Mouse (Mus musculus) midbrain, embryonic 16.5 days (tissue): Measurements from ENCODE around the gene Tcl1b3. TPM values are rescaled to one million over a fixed set of nuclear protein-coding genes. Genes with fewer than 3 reads are reported as not detected.
"Not testable (repeated sequence)": the region's sequence is repeated elsewhere in the genome, so short reads cannot be mapped to it uniquely, and the experiment has no call there.

Experiments used
- ATAC-seq: fragments of 200-750 bp; cut with Nextera tagmentation; 2 replicates; pipeline ENCODE4 v1.8.0; 2017; ENCODE audit warnings: moderate TSS enrichment
- H3K27ac ChIP-seq: fragments of 300-500 bp; sonication (generic); 2 replicates; pipeline ENCODE4 v1.5.1; 2014; ENCODE audit warnings: mild to moderate bottlenecking, low read length, mixed read lengths
- H3K27me3 ChIP-seq: fragments of 300-500 bp; sonication (generic); 2 replicates; pipeline ENCODE4 v1.6.1; 2014; ENCODE audit warnings: low read depth, low read length, mixed read lengths; ENCODE audit not compliant: control insufficient read depth, insufficient read depth
- H3K36me3 ChIP-seq: fragments of 300-500 bp; sonication (generic); 2 replicates; pipeline ENCODE4 v1.6.1; 2014; ENCODE audit warnings: mild to moderate bottlenecking, low read length, moderate library complexity, mixed read lengths; ENCODE audit not compliant: control insufficient read depth, insufficient read depth
- H3K4me1 ChIP-seq: fragments of 300-500 bp; sonication (generic); 2 replicates; pipeline ENCODE4 v1.6.1; 2014; ENCODE audit warnings: mild to moderate bottlenecking, low read length, mixed read lengths; ENCODE audit not compliant: control insufficient read depth, insufficient read depth
- H3K4me2 ChIP-seq: fragments of 300-500 bp; sonication (generic); 2 replicates; pipeline ENCODE4 v1.6.1; 2014; ENCODE audit warnings: mild to moderate bottlenecking, low read length, mixed read lengths
- H3K4me3 ChIP-seq: fragments of 300-500 bp; sonication (generic); 2 replicates; pipeline ENCODE4 v1.5.1; 2014; ENCODE audit warnings: low read depth, mild to moderate bottlenecking, low read length, moderate library complexity, mixed read lengths
- H3K9ac ChIP-seq: fragments of 300-500 bp; sonication (generic); 2 replicates; pipeline ENCODE4 v1.6.1; 2014; ENCODE audit warnings: low read depth, low read length, mixed read lengths
- H3K9me3 ChIP-seq: fragments of 300-500 bp; sonication (generic); replicated peaks from 2 replicates; pipeline ENCODE4 v1.6.1; 2014; ENCODE audit warnings: mild to moderate bottlenecking, low read length, mixed read lengths; ENCODE audit not compliant: control insufficient read depth, poor library complexity, severe bottlenecking
- WGBS: fragments of 180-500 bp; shearing (Covaris S2); extraction: QIAGEN DNeasy Blood & Tissue Kit; methylation state at CpG from one replicate; pipeline ENCODE4 v1.1.7; 2014; 5-methylcytosine and 5-hydroxymethylcytosine counted together
- polyA plus RNA-seq: library from polyadenylated mRNA; unstranded; fragments of >200 nt; fragmentation: Nextera tagmentation; extraction: Ambion mirVana; gene quantifications from 2 replicates; pipeline ENCODE4 v1.2.1, GENCODE M21; 2015

Tcl1b3 gene
- not detected in 2 replicates for polyA plus RNA-seq

DNA sequence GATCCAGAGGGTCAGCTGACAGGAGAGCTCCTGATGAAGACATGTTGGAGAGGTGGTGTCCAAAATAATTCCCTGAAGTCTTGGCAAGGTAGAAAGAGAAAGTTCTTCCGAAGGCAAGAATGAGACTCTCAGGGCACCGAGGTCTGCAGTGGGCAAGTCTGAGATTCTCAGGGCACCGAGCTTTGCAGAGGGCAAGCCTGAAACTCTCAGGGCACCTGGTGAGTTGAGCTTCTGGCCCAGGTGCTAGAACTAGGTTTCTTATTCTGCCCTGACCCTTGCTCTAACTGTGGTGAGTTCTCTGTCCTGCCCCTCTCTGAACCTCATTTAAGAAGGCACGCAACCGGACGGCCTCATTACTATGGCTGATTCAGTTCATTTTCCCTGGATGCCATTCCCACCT lies at the start of gene Tcl1b3:
Tcl1b3 (plus strand) TSS at position 301 of the 400 bp plus-strand sequence.
- not testable (repeated sequence) for H3K4me2 ChIP-seq, H3K36me3 ChIP-seq, H3K27ac ChIP-seq, H3K27me3 ChIP-seq, H3K4me1 ChIP-seq, H3K9me3 ChIP-seq, H3K4me3 ChIP-seq, H3K9ac ChIP-seq, ATAC-seq
- WGBS, result 94% methylated on average over 6 of the region's 6 CpGs

- Histone ChIP-seq H3K27me3 (no peaks in the 10 kb centered on the region), H3K4me3 (no peak overlapping the region), H3K4me1 (no peaks in the 10 kb centered on the region), H3K36me3 (no peaks in the 10 kb centered on the region), H3K27ac (no peak overlapping the region), H3K9me3 (no peaks in the 10 kb centered on the region), H3K9ac (no peak overlapping the region), H3K4me2 (no peak overlapping the region)
- no peak for ATAC-seq
- 93% methylated on average over 3 of the region's 3 CpGs for WGBS
Measured at GRCm38 (mm10) chr12:105143096-105143495, 47.7 kb upstream of the Tcl1b3 start.

DNA sequence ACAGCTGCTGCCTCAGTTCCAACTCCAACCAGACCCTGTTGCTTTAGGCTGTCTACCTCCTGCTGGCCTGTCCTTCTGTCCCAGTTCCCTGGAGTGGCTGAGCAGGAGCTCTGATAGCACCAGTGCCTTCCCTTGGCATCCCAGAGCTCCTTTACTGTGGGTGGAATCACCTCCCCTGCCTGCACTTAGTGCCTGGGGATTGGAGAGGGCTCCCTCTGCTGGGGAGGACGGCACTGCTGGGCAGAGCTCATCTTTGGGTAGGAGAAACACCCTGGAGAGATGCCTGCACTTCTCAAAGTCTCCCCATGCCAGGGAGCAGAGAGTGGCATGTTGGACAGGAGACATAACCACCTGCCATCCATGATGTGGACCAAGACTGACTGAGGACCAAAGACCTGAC lies 45.9 kb upstream of the Tcl1b3 start:
- not testable (repeated sequence) for H3K9me3 ChIP-seq, H3K4me2 ChIP-seq, H3K4me1 ChIP-seq, H3K27me3 ChIP-seq, H3K27ac ChIP-seq, H3K4me3 ChIP-seq, H3K36me3 ChIP-seq, ATAC-seq, H3K9ac ChIP-seq
- WGBS, result 43% methylated on average over 1 of the region's 1 CpGs

DNA sequence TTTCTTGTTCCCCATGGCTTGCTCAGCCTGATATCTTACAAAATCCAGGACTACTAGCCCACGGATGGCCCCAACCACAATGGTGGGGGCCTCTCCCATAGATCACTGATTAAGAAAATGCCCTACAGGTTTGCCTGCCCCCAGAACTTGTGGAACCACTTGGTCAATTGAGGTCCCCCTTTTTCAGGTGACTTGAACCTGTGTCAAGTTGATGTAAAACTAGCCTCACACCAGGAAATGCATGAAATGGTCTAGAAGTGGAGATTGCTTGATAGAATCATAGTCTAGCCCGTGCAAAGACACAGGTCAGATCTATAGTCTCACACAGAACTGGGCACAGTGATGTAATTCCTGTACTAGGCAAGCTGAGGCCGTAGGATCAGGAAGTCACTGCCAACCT lies 45.1 kb upstream of the Tcl1b3 start, which contains the start of gene Tcl1b2:
Tcl1b2 (plus strand) TSS at position 301 of the 400 bp plus-strand sequence.
- WGBS, result 81% methylated on average over 3 of the region's 3 CpGs
- Histone ChIP-seq H3K27me3 (no peaks in the 10 kb centered on the region), H3K36me3 (no peaks in the 10 kb centered on the region), H3K27ac (no peak within 1 kb of the TSS), H3K4me2 (no peak within 1 kb of the TSS), H3K9ac (no peak within 1 kb of the TSS), H3K4me3 (no peak within 1 kb of the TSS), H3K4me1 (no peaks in the 10 kb centered on the region), H3K9me3 (no peaks in the 10 kb centered on the region)
- ATAC-seq, result no peak

DNA sequence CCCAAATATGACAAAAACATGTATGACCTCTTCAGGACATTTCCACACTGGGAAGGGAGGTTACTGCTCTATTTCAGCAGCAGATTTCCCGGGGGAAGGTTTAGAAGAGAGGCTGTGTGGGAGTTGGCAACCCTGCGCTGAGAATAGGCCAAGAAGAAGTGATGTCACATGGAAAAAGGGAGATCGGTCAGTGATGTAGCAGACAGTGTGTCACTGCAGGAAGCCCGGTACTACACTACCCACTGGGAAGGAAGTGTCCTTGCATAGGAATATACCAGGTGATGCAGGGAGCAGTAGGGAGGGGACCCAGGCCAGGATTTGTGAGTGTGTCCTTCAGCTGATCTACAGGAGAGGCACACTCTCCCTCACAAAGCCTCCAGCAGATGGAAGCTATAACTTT lies 35.6 kb upstream of the Tcl1b3 start:
- not testable (repeated sequence) for ATAC-seq, H3K4me3 ChIP-seq, H3K36me3 ChIP-seq, H3K4me1 ChIP-seq, H3K4me2 ChIP-seq, H3K27ac ChIP-seq, H3K9ac ChIP-seq, H3K9me3 ChIP-seq, H3K27me3 ChIP-seq
- WGBS, result 84% methylated on average over 4 of the region's 4 CpGs

DNA sequence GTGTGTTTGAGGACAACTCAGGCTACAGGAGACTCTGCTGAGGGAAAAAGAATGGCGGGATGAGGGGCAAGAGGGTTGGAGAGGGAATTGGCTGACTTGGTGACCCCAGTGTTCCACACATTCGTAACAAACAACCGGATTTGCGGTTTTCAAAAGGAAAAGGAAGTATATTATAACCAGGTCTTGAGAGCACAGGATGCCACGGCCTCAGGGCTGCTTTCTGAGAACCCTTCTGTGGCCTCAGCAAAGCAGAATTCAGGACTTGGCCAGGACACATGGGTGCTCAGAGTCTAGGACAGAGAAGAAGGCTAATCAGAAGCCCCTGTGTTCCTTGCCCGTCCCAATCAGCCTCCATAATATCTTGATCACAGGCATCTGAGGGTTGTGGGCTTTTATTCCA lies 32.0 kb upstream of the Tcl1b3 start:
- no peak overlapping the region for H3K27ac ChIP-seq
- WGBS, result 83% methylated on average over 6 of the region's 6 CpGs
- H3K36me3 ChIP-seq, result no peaks in the 10 kb centered on the region
- no peaks in the 10 kb centered on the region for H3K27me3 ChIP-seq
- H3K4me3 ChIP-seq, result no peak overlapping the region
- no peaks in the 10 kb centered on the region for H3K4me1 ChIP-seq
- no peak for ATAC-seq
- no peak overlapping the region for H3K9ac ChIP-seq
- H3K9me3 ChIP-seq, result no peaks in the 10 kb centered on the region
- H3K4me2 ChIP-seq, result no peak overlapping the region

DNA sequence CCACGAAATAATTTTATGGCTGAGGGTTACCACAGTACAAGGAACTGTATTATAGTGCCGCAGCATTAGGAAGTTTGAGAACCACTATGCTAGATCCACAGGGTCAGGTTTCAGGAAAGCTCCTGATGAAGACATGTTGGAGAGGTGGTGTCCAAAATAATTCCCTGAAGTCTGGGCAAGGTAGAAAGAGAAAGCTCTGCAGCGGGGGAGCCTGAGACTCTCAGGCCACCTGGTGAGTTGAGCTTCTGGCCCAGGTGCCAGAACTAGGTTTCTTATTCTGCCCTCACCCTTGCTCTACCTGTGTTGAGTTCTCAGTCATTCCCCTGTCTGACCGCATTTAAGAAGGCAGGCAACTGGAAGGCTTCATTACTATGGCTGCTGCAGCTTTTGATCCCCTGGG lies 31.5 kb upstream of the Tcl1b3 start, which contains the start of gene Tcl1b1:
Tcl1b1 (plus strand) TSS at position 301 of the 400 bp plus-strand sequence.
- WGBS, result 86% methylated on average over 4 of the region's 4 CpGs
- H3K27me3 ChIP-seq, result no peaks in the 10 kb centered on the region
- no peak within 1 kb of the TSS for H3K4me3 ChIP-seq
- no peak for ATAC-seq
- H3K4me2 ChIP-seq, result no peak within 1 kb of the TSS
- H3K9me3 ChIP-seq, result no peaks in the 10 kb centered on the region
- no peak within 1 kb of the TSS for H3K27ac ChIP-seq
- H3K36me3 ChIP-seq, result no peaks in the 10 kb centered on the region
- H3K9ac ChIP-seq, result no peak within 1 kb of the TSS
- no peaks in the 10 kb centered on the region for H3K4me1 ChIP-seq

DNA sequence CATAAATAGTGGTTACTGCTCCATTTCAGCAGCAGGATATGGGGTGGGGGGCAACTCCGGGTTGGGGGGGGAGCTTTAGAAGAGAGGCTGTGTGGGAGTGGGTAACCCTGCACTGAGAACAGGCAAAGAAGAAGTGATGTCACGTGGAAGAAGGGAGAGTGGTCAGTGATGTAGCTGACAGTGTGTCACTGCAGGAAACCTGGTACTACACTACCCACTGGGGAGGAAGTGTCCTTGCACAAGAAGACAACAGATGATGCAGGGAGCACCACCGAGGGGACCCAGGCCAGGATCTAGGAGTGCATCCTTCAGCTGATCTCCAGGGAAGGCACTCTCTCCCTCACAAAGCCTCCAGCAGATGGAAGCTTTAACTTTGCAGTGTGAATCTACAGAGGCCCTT lies 24.1 kb upstream of the Tcl1b3 start:
- ATAC-seq, result no peak
- 64% methylated on average over 3 of the region's 3 CpGs for WGBS
- no peak overlapping the region for H3K4me3 ChIP-seq

DNA sequence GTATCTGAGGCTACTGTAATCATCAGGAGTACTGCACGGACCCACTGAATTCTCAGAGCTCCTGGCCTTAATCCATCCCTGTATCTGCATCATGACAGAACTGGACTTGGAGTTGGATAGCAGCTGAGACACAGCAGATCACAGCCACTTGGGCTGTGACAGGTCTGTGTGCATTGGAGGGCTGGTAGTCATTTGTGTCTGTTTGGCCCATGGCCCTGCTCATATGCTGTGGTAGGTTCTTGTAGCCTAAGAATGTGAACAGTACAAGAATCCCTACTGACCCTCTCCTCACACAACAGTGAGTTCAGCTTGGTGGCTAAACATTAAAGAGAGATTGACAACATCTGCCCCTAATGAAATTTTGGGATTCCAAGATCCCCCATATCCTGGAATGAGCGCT lies 17.5 kb upstream of the Tcl1b3 start:
- WGBS, result 85% methylated on average over 2 of the region's 2 CpGs
- Histone ChIP-seq H3K27ac (no peak overlapping the region), H3K4me3 (no peak overlapping the region), H3K4me1 (no peaks in the 10 kb centered on the region), H3K9me3 (no peaks in the 10 kb centered on the region), H3K36me3 (no peaks in the 10 kb centered on the region), H3K4me2 (no peak overlapping the region), H3K9ac (no peak overlapping the region), H3K27me3 (no peaks in the 10 kb centered on the region)
- no peak for ATAC-seq

More for the DNA sequence above, 24.1 kb upstream of the Tcl1b3 start:
- H3K4me1 ChIP-seq, result no peaks in the 10 kb centered on the region
- no peaks in the 10 kb centered on the region for H3K9me3 ChIP-seq
- no peaks in the 10 kb centered on the region for H3K36me3 ChIP-seq
- no peak overlapping the region for H3K27ac ChIP-seq
- H3K27me3 ChIP-seq, result no peaks in the 10 kb centered on the region
- no peak overlapping the region for H3K9ac ChIP-seq
- no peak overlapping the region for H3K4me2 ChIP-seq
